Mouse (Mus musculus) kidney, postnatal 0 days (tissue): Measurements from ENCODE around the gene Zfp574. TPM values are rescaled to one million over a fixed set of nuclear protein-coding genes. Genes with fewer than 3 reads are reported as not detected.

Experiments used
- ATAC-seq: fragments of 200-750 bp; cut with Nextera tagmentation; replicated peaks from 2 replicates; pipeline ENCODE4 v1.8.0; 2017; ENCODE audit warnings: low read depth, moderate number of reproducible peaks, moderate TSS enrichment, moderate library complexity; ENCODE audit not compliant: low FRiP score
- DNase-seq: peaks from one replicate; pipeline ENCODE4 v3.0.0-alpha.2; 2016; ENCODE audit warnings: low spot score
- H3K27ac ChIP-seq: fragments of 300-500 bp; sonication (generic); 2 replicates; pipeline ENCODE4 v1.5.1; 2014; ENCODE audit warnings: mild to moderate bottlenecking
- H3K27me3 ChIP-seq: fragments of 300-500 bp; sonication (generic); 2 replicates; pipeline ENCODE4 v1.6.1; 2014; ENCODE audit warnings: low read length, mixed read lengths; ENCODE audit not compliant: insufficient read depth
- H3K36me3 ChIP-seq: fragments of 300-500 bp; sonication (generic); 2 replicates; pipeline ENCODE4 v1.6.1; 2014; ENCODE audit warnings: low read length, mixed read lengths; ENCODE audit not compliant: insufficient read depth
- H3K4me1 ChIP-seq: fragments of 300-500 bp; sonication (generic); replicated peaks from 2 replicates; pipeline ENCODE4 v1.6.1; 2014; ENCODE audit warnings: antibody characterized with exemption, low read length, mixed read lengths; ENCODE audit not compliant: insufficient read depth
- H3K4me2 ChIP-seq: fragments of 300-500 bp; sonication (generic); 2 replicates; pipeline ENCODE4 v1.6.1; 2014; ENCODE audit warnings: mild to moderate bottlenecking, low read length, moderate library complexity, mixed read lengths
- H3K4me3 ChIP-seq: fragments of 300-500 bp; sonication (generic); replicated peaks from 2 replicates; pipeline ENCODE4 v1.5.1; 2014; ENCODE audit warnings: low read depth, low read length
- H3K9ac ChIP-seq: fragments of 300-500 bp; sonication (generic); 2 replicates; pipeline ENCODE4 v1.6.1; 2014; ENCODE audit warnings: low read depth, low read length
- H3K9me3 ChIP-seq: fragments of 300-500 bp; sonication (generic); replicated peaks from 2 replicates; pipeline ENCODE4 v1.6.1; 2016; ENCODE audit warnings: low read length, inconsistent platforms, mixed read lengths
- CTCF ChIP-seq: IDR thresholded peaks from 2 replicates; pipeline ENCODE4 v1.5.1; 2016; ENCODE audit warnings: antibody characterized with exemption, low read depth, mild to moderate bottlenecking, moderate library complexity
- WGBS: fragments of 180-500 bp; shearing (Covaris S2); extraction: QIAGEN DNeasy Blood & Tissue Kit; methylation state at CpG from one replicate; pipeline ENCODE4 v1.1.7; 2014; 5-methylcytosine and 5-hydroxymethylcytosine counted together
- polyA plus RNA-seq: library from polyadenylated mRNA; unstranded; fragments of >200 nt; fragmentation: Nextera tagmentation; extraction: Ambion mirVana; gene quantifications from 2 replicates; pipeline ENCODE4 v1.2.1, GENCODE M21; 2015

The Zfp574 gene
- polyA plus RNA-seq, 1 experiment from 2014 or later: 23.5 TPM

DNA sequence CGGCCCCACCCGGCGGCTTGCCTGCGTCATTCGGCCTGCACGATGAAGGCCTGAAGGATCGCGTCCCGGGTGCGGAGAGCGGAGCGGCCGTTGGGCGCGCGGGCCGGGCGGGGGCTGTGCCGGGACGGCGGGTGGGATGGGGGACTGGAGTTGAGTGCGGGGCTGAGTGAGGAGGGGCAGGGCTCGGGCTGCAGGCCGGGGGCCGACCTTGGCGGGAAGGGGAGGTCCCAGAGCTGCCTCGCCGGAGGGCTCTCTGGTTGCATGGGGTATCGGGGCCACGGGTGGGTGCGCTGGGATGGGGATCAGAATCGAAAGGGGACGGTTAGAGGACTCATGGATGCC lies 5.0 kb downstream of the Zfp574 start:
- TF ChIP-seq CTCF: no peak
- H3K9me3 ChIP-seq: no peaks in the 10 kb centered on the region
- ATAC-seq: peak; percentile 41; the same call in 1 of the 2 replicates
- H3K9ac ChIP-seq: peak overlapping the region; percentile 96
- no peak for DNase-seq
- no peaks in the 10 kb centered on the region for H3K27me3 ChIP-seq
- under 1% methylated on average over 33 of the region's 33 CpGs for WGBS
- peak overlapping the region; percentile 91 for H3K4me3 ChIP-seq
- H3K4me2 ChIP-seq: peak overlapping the region; percentile 73
- H3K36me3 ChIP-seq: peaks cover 25% of the 10 kb centered on the region
- H3K27ac ChIP-seq: peak overlapping the region; percentile 93
- H3K4me1 ChIP-seq: peaks cover 25% of the 10 kb centered on the region

DNA sequence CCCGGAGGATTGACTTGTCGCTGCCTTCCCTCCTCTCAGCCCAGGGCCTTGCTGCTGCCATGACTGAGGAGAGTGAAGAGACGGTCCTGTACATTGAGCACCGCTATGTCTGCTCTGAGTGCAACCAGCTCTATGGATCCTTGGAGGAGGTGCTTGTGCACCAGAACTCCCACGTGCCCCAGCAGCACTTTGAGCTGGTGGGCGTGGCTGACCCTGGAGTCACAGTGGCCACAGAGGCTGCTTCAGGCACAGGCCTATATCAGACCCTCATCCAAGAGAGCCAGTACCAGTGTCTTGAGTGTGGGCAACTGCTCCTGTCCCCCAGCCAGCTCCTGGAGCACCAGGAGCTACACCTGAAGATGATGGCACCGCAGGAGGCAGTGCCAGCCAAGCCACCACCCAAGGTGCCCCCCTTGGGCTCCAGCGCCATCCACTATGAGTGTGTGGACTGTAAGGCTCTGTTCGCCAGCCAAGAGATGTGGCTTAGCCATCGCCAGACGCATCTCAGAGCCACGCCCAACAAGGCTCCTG lies 7.2 kb downstream of the Zfp574 start:
- Histone ChIP-seq H3K9ac (no peak overlapping the region), H3K9me3 (no peaks in the 10 kb centered on the region), H3K4me3 (no peak overlapping the region), H3K4me2 (no peak overlapping the region), H3K27ac (no peak overlapping the region), H3K27me3 (no peaks in the 10 kb centered on the region), H3K36me3 (peaks cover 44% of the 10 kb centered on the region), H3K4me1 (peaks cover 21% of the 10 kb centered on the region)
- DNase-seq: no peak
- TF ChIP-seq CTCF: no peak
- no peak for ATAC-seq
- WGBS: 78% methylated on average over 12 of the region's 12 CpGs

DNA sequence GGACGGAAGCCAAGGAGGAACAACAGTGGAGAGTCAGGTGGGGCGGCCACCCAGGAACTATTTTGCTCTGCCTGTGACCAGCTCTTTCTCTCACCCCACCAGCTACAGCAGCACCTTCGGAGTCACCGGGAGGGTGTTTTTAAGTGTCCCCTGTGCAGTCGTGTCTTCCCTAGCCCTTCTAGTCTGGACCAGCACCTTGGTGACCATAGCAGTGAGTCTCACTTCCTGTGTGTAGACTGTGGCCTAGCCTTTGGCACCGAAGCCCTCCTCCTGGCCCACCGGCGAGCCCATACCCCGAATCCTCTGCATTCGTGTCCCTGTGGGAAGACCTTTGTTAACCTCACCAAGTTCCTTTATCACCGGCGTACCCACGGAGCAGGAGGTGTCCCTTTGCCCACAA lies 8.1 kb downstream of the Zfp574 start:
- 93% methylated on average over 13 of the region's 13 CpGs for WGBS
- Histone ChIP-seq H3K36me3 (peaks cover 47% of the 10 kb centered on the region), H3K9me3 (no peaks in the 10 kb centered on the region), H3K4me2 (no peak overlapping the region), H3K27me3 (no peaks in the 10 kb centered on the region), H3K4me1 (peaks cover 21% of the 10 kb centered on the region), H3K27ac (no peak overlapping the region), H3K4me3 (no peak overlapping the region), H3K9ac (no peak overlapping the region)
- ATAC-seq: no peak
- no peak for TF ChIP-seq CTCF
- DNase-seq: no peak

DNA sequence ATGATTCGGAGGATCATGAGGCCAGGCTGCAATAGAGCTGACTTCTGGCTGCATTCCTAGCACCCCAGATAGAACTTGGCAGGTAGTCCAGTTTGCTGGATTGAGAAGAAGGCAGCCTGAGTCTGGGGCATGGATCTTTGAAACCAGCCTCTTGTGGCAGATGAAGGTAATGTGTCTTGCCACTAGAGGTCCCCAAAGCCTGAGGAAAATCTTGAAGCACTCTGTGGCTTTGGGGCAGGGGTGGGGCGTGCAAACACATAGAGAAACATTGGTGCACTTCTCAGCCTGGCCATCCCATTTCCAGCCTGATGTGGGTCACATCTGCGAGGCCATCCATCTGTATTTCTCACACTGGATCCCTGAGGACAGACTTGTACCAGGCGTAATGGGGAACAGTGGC lies 10.1 kb downstream of the Zfp574 start:
- H3K4me3 ChIP-seq: no peak overlapping the region
- H3K36me3 ChIP-seq: peaks cover 47% of the 10 kb centered on the region
- TF ChIP-seq CTCF: peak; percentile 71
- peaks cover 16% of the 10 kb centered on the region for H3K4me1 ChIP-seq
- H3K9ac ChIP-seq: no peak overlapping the region
- H3K4me2 ChIP-seq: no peak overlapping the region
- 81% methylated on average over 4 of the region's 4 CpGs for WGBS
- no peak overlapping the region for H3K27ac ChIP-seq
- no peak for ATAC-seq
- no peaks in the 10 kb centered on the region for H3K9me3 ChIP-seq
- DNase-seq: peak; percentile 68
- H3K27me3 ChIP-seq: no peaks in the 10 kb centered on the region

DNA sequence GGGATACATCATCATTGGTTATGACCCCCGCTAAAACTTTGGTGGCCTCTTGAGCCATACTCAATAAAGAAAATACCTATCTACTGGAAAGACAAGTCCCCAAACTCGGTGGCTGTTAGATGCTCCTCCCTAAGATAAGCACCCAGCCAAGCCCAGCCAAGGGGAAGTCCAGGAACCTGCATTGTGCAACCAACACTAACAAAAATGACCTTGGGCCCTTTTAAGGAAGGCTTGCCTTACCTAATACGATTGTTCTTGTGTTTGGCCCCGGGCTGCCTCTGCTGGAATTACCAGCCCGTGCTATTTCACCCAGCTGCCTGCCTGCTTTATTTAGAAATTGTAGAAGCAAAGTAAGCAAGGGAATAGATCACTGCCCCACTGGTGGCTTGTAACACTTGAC lies 12.3 kb downstream of the Zfp574 start:
- Histone ChIP-seq H3K27me3 (no peaks in the 10 kb centered on the region), H3K4me2 (no peak overlapping the region), H3K36me3 (peaks cover 47% of the 10 kb centered on the region), H3K9ac (no peak overlapping the region), H3K9me3 (no peaks in the 10 kb centered on the region), H3K4me3 (no peak overlapping the region), H3K4me1 (no peaks in the 10 kb centered on the region), H3K27ac (no peak overlapping the region)
- ATAC-seq: no peak
- DNase-seq: no peak
- no peak for TF ChIP-seq CTCF
- 70% methylated on average over 5 of the region's 5 CpGs for WGBS

DNA sequence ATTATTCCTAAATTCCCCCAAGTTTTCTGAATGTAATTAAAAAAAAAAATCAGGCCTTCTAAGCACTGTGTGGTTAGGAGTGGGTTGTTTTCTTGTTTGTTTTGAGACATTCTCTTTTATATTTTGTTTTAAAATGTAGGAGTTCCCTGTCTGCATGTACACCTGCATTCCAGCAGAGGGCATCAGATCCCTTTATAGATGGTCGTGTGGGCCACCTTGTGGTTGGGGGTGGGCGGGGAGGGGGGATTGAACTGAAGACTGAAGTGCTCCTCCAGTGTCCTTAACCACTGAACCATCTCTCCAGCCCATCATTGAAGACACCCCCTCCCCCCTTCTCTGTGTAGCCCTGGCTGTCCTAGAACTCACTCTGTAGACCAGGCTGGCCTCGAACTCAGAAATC lies 14.3 kb downstream of the Zfp574 start:
- Histone ChIP-seq H3K9ac (no peak overlapping the region), H3K27me3 (no peaks in the 10 kb centered on the region), H3K4me2 (no peak overlapping the region), H3K36me3 (peaks cover 27% of the 10 kb centered on the region), H3K9me3 (no peaks in the 10 kb centered on the region), H3K27ac (no peak overlapping the region), H3K4me3 (no peak overlapping the region), H3K4me1 (no peaks in the 10 kb centered on the region)
- TF ChIP-seq CTCF: peak; percentile 59
- ATAC-seq (no peak), DNase-seq (peak; percentile 43)
- 52% methylated on average over 3 of the region's 3 CpGs for WGBS

DNA sequence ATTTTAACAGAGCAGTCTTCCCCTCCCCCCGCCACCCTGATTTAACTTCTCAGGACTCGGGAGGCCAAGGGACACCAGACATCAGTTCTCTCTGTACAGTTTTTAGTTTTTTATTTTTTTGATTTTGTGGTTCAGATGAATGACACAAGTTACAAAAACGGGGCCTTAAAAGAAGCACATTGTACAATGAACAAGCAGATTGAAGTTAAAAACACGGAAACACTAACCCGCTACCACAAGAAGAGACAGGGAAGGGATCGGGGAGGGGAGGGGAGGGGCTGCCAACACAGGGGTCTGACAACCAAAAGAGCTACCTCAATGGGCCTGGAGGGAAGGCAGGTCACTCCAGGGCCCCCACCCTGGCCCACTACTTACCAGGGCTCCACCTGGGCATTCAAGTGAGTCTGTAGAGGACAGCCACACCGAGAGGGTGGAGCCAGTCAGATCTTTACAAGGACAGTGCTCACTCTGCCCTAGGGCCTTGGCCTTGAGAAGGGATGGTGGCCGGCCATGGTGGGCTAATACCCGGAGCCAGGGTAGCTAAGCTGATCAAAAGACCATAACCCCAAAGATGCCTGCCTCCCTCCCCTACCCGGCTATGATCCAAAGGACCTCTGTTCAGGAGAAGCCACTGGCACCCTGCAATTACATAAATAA lies 15.0 kb downstream of the Zfp574 start:
- Histone ChIP-seq H3K27me3 (no peaks in the 10 kb centered on the region), H3K4me3 (no peak overlapping the region), H3K4me1 (no peaks in the 10 kb centered on the region), H3K9ac (no peak overlapping the region), H3K9me3 (no peaks in the 10 kb centered on the region), H3K27ac (no peak overlapping the region), H3K36me3 (peaks cover 21% of the 10 kb centered on the region; the same call in 1 of the 2 replicates), H3K4me2 (no peak overlapping the region)
- WGBS: 60% methylated on average over 10 of the region's 10 CpGs
- DNase-seq (no peak), ATAC-seq (peak; percentile 34; the same call in 1 of the 2 replicates)
- TF ChIP-seq CTCF: no peak
